In genomic region chr19:46339287-46339971, GRCm38 (mm10) we compare ENCODE assay signal across 8 mouse cellular contexts. TPM values are rescaled to one million over a fixed set of nuclear protein-coding genes. Genes with fewer than 3 reads are reported as not detected.
DNase-seq lines count a peak whose midpoint lies in the region; ATAC-seq lines count a peak whose summit lies in the region.

No protein-coding gene starts in this region.

- H3K4me1 ChIP-seq in liver, embryonic 13.5 days (replicated peaks) = peaks cover 64% of the 10 kb centered on the region

- H3K9me3 ChIP-seq in liver, embryonic 13.5 days (replicated peaks) = no peaks in the 10 kb centered on the region

- H3K4me3 ChIP-seq in liver, embryonic 13.5 days (replicated peaks) = peak overlapping the region; percentile 46

- peak overlapping the region; percentile 79 for H3K4me2 ChIP-seq in liver, embryonic 13.5 days

- no peaks in the 10 kb centered on the region for H3K36me3 ChIP-seq in liver, embryonic 13.5 days

- peak overlapping the region; percentile 46 for H3K9ac ChIP-seq in liver, embryonic 13.5 days

- 34% methylated on average over 7 of the region's 7 CpGs for WGBS in liver, embryonic 13.5 days (ENCODE audit: insufficient replicate concordance)

- H3K27me3 ChIP-seq in liver, embryonic 13.5 days = no peaks in the 10 kb centered on the region

- peak; percentile 70 for ATAC-seq in common myeloid progenitor, adult 5-6 weeks (replicated peaks; ENCODE audit: low read depth, poor library complexity, severe bottlenecking)
- ATAC-seq in hematopoietic stem cell, adult 5-6 weeks (replicated peaks in 1 of 2; ENCODE audit: insufficient read depth in 1 of 2, low FRiP score in 2 of 2, low TSS enrichment in 1 of 2, low read depth in 1 of 2, poor library complexity in 2 of 2, severe bottlenecking in 2 of 2) = peak; percentile 80 to 84
- ATAC-seq in liver, embryonic 13.5 days (ENCODE audit: low read depth) = peak; percentile 0; the same call in 1 of the 2 replicates
- peak; percentile 67 for ATAC-seq in monocyte, adult 5-6 weeks (replicated peaks; ENCODE audit: insufficient number of reproducible peaks, low FRiP score, low TSS enrichment, poor library complexity, severe bottlenecking)

- peak overlapping the region; percentile 77 for H3K27ac ChIP-seq in liver, embryonic 13.5 days

- peak; percentile 37 to 43 for DNase-seq in spleen, adult 18-20 months
- DNase-seq in spleen, adult 12 weeks (ENCODE audit: low spot score) = no peak
- no peak for DNase-seq in liver, embryonic 13.5 days
- no peak for DNase-seq in gastrocnemius, postnatal 4 days (ENCODE audit: low spot score in 2 of 2)
- DNase-seq in right cerebral cortex, postnatal 14 days = no peak

RNA-seq across cellular contexts. Expression of gene Cuedc2, which starts 0.9 kb away (rescaled TPM):
- total RNA-seq in common myeloid progenitor, adult 5-6 weeks (2017) = 143 and 149 TPM in 2 replicates
- total RNA-seq in hematopoietic stem cell, adult 5-6 weeks (2017) = 112 and 129 TPM in 2 replicates
- polyA plus RNA-seq in liver, embryonic 13.5 days (2015; fragmentation: Nextera tagmentation; extraction: Ambion mirVana) = 85.6 and 86.7 TPM in 2 replicates
- 43.0 to 58.3 TPM (median 56.0 TPM) in 3 replicates for total RNA-seq in monocyte, adult 5-6 weeks (2017)
- 100 to 1,000 TPM; 106 to 120 TPM for total RNA-seq in gastrocnemius, postnatal 4 days (2021)

RNA-seq across cellular contexts. Expression of gene Mfsd13a, which starts 1.5 kb away (rescaled TPM):
- 11.5 and 13.6 TPM in 2 replicates for total RNA-seq in common myeloid progenitor, adult 5-6 weeks (2017)
- 5.9 and 8.6 TPM in 2 replicates for total RNA-seq in hematopoietic stem cell, adult 5-6 weeks (2017)
- polyA plus RNA-seq in liver, embryonic 13.5 days (2015; fragmentation: Nextera tagmentation; extraction: Ambion mirVana) = 10.6 and 12.3 TPM in 2 replicates
- 0.57 to 2.9 TPM (median 0.75 TPM) in 3 replicates for total RNA-seq in monocyte, adult 5-6 weeks (2017)
- total RNA-seq in gastrocnemius, postnatal 4 days (2021) = 1 to 10 TPM; 1.7 to 2.5 TPM

RNA-seq across cellular contexts. Expression of gene 2310034G01Rik, which starts 10.7 kb away (rescaled TPM):
- 1.5 and 2.5 TPM in 2 replicates for total RNA-seq in common myeloid progenitor, adult 5-6 weeks (2017)
- total RNA-seq in hematopoietic stem cell, adult 5-6 weeks (2017) = 1.3 and 3.0 TPM in 2 replicates
- 0.44 and 0.59 TPM in 2 replicates for polyA plus RNA-seq in liver, embryonic 13.5 days (2015; fragmentation: Nextera tagmentation; extraction: Ambion mirVana)
- 1.5 TPM in 2 of 3 replicates, not detected in the other for total RNA-seq in monocyte, adult 5-6 weeks (2017)
- total RNA-seq in gastrocnemius, postnatal 4 days (2021) = under 1 TPM; 0.59 to 0.70 TPM

RNA-seq across cellular contexts. Expression of gene Fbxl15, which starts 11.4 kb away (rescaled TPM):
- 3.3 and 4.3 TPM in 2 replicates for total RNA-seq in common myeloid progenitor, adult 5-6 weeks (2017)
- 0.81 and 3.5 TPM in 2 replicates for total RNA-seq in hematopoietic stem cell, adult 5-6 weeks (2017)
- polyA plus RNA-seq in liver, embryonic 13.5 days (2015; fragmentation: Nextera tagmentation; extraction: Ambion mirVana) = 11.2 and 12.1 TPM in 2 replicates
- total RNA-seq in monocyte, adult 5-6 weeks (2017) = 1.2 to 3.0 TPM (median 2.2 TPM) in 3 replicates
- total RNA-seq in gastrocnemius, postnatal 4 days (2021) = 1 to 10 TPM; 4.4 to 5.1 TPM

RNA-seq across cellular contexts. Expression of gene Psd, which starts 12.5 kb away (rescaled TPM):
- 0.69 TPM in 1 of 2 replicates, not detected in the other for total RNA-seq in common myeloid progenitor, adult 5-6 weeks (2017)
- 1.3 and 2.4 TPM in 2 replicates for total RNA-seq in hematopoietic stem cell, adult 5-6 weeks (2017)
- 5.8 and 7.1 TPM in 2 replicates for polyA plus RNA-seq in liver, embryonic 13.5 days (2015; fragmentation: Nextera tagmentation; extraction: Ambion mirVana)
- total RNA-seq in monocyte, adult 5-6 weeks (2017) = 0.76 TPM in 1 of 3 replicates, not detected in the others
- 1 to 10 TPM; 2.0 to 2.9 TPM for total RNA-seq in gastrocnemius, postnatal 4 days (2021)

Comparison
In these comparisons a context has a peak if more than half of its experiments do, and no peak if none do; other contexts are left out.
1. DNase-seq: peak in spleen, adult 18-20 months (2 of 2); none in spleen, adult 12 weeks (single experiment), liver, embryonic 13.5 days (single experiment), gastrocnemius, postnatal 4 days (0 of 2) and right cerebral cortex, postnatal 14 days (single experiment).
2. ATAC-seq: peak in every context shown above with its lines; median percentile 82 in hematopoietic stem cell, adult 5-6 weeks; 70 in common myeloid progenitor, adult 5-6 weeks; 67 in monocyte, adult 5-6 weeks; 0 in liver, embryonic 13.5 days.